Mouse (Mus musculus) NIH3T3 (cell line): Measurements from ENCODE around the gene Astn2.

ENCODE experiments used
- DNase-seq: peaks from one replicate; pipeline ENCODE4 v3.0.0-alpha.2; 2012; ENCODE audit warnings: low read depth

The Astn2 gene

GRCm38 (mm10) chr4:65672294-65672693, 732.1 kb downstream of the Astn2 start:
- no peak for DNase-seq

- DNase-seq = no peak
These were observed 732.7 kb downstream of the Astn2 start for GRCm38 (mm10) chr4:65671585-65672184.

GRCm38 (mm10) chr4:65667030-65667610, 737.3 kb downstream of the Astn2 start:
- DNase-seq = no peak

- no peak for DNase-seq
These were observed 741.2 kb downstream of the Astn2 start for GRCm38 (mm10) chr4:65663176-65663575.

- DNase-seq = peak; percentile 93
These were observed 749.7 kb downstream of the Astn2 start for GRCm38 (mm10) chr4:65654723-65655122.

- DNase-seq = no peak
These were observed 761.8 kb downstream of the Astn2 start for GRCm38 (mm10) chr4:65642611-65643010.

GRCm38 (mm10) chr4:65638231-65638630, 766.2 kb downstream of the Astn2 start:
- no peak for DNase-seq

GRCm38 (mm10) chr4:65620125-65620524, 784.3 kb downstream of the Astn2 start:
- no peak for DNase-seq

GRCm38 (mm10) chr4:65613135-65613534, 791.3 kb downstream of the Astn2 start:
- DNase-seq = no peak

GRCm38 (mm10) chr4:65610896-65611295, 793.5 kb downstream of the Astn2 start:
- DNase-seq = no peak

- no peak for DNase-seq
These were observed 794.1 kb downstream of the Astn2 start for GRCm38 (mm10) chr4:65610329-65610728.

- DNase-seq = no peak
These were observed 796.3 kb downstream of the Astn2 start for GRCm38 (mm10) chr4:65608112-65608511.

GRCm38 (mm10) chr4:65607184-65607631, 797.2 kb downstream of the Astn2 start:
- DNase-seq = no peak

GRCm38 (mm10) chr4:65605151-65605702, 799.2 kb downstream of the Astn2 start:
- peak; percentile 69 for DNase-seq

GRCm38 (mm10) chr4:65604504-65605150, 799.8 kb downstream of the Astn2 start, which contains the start of gene Trim32:
Gene Trim32 (plus strand): TSS chr4:65604986.
- peak; percentile 100 for DNase-seq

GRCm38 (mm10) chr4:65594601-65595369, 809.6 kb downstream of the Astn2 start:
- no peak for DNase-seq

GRCm38 (mm10) chr4:65589780-65590179, 814.6 kb downstream of the Astn2 start:
- DNase-seq = peak; percentile 91

- DNase-seq = no peak
These were observed 817.5 kb downstream of the Astn2 start for GRCm38 (mm10) chr4:65586947-65587346.

GRCm38 (mm10) chr4:65580254-65580653, 824.2 kb downstream of the Astn2 start:
- DNase-seq = peak; percentile 72

GRCm38 (mm10) chr4:65565493-65565892, 838.9 kb downstream of the Astn2 start:
- no peak for DNase-seq

GRCm38 (mm10) chr4:65548561-65548960, 855.9 kb downstream of the Astn2 start:
- DNase-seq = peak; percentile 57

GRCm38 (mm10) chr4:65545582-65545981, 858.8 kb downstream of the Astn2 start:
- no peak for DNase-seq
